Mouse (Mus musculus) MEL (cell line): ENCODE measurements around the gene Six2.

ENCODE experiments used
- BHLHE40 ChIP-seq: IDR thresholded peaks from 2 replicates; pipeline ENCODE4 v1.6.1; 2012; ENCODE audit warnings: low read depth, mild to moderate bottlenecking, inconsistent platforms, low read length, improper control_type of control experiment, borderline replicate concordance
- CTCF ChIP-seq, 3 experiments: IDR thresholded peaks in 2 of 3; conservative IDR thresholded peaks in 1 of 3; 2 replicates each; pipeline ENCODE4 v1.5.1; 2011 to 2012; ENCODE audit warnings: low read length in 3 of 3, low read depth in 2 of 3, mild to moderate bottlenecking in 2 of 3, improper control_type of control experiment in 1 of 3, inconsistent platforms in 1 of 3, mixed read lengths in 1 of 3, moderate library complexity in 1 of 3; ENCODE audit not compliant: control insufficient read depth in 1 of 3, insufficient read depth in 1 of 3, poor library complexity in 1 of 3, severe bottlenecking in 1 of 3
- ELF1 ChIP-seq: IDR thresholded peaks from 2 replicates; pipeline ENCODE4 v1.6.1; 2014; ENCODE audit warnings: low read depth, mild to moderate bottlenecking, inconsistent platforms, low read length, improper control_type of control experiment, moderate library complexity
- ETS1 ChIP-seq: IDR thresholded peaks from 2 replicates; pipeline ENCODE4 v1.6.1; 2012; ENCODE audit warnings: low read depth, mild to moderate bottlenecking, inconsistent platforms, low read length, improper control_type of control experiment, moderate library complexity
- GATA1 ChIP-seq: IDR thresholded peaks from 2 replicates; pipeline ENCODE4 v1.6.1; 2011; ENCODE audit warnings: low read depth, low read length, improper control_type of control experiment
- HCFC1 ChIP-seq: IDR thresholded peaks from 2 replicates; pipeline ENCODE4 v1.6.1; 2012; ENCODE audit warnings: low read depth, mild to moderate bottlenecking, inconsistent platforms, low read length, improper control_type of control experiment, moderate library complexity
- MEF2A ChIP-seq: IDR thresholded peaks from 2 replicates; pipeline ENCODE4 v1.6.1; 2014; ENCODE audit warnings: low read depth, mild to moderate bottlenecking, inconsistent platforms, low read length, improper control_type of control experiment; ENCODE audit not compliant: poor library complexity, insufficient replicate concordance, severe bottlenecking; ENCODE audit errors: extremely low read depth
- POLR2A ChIP-seq, 2 experiments: IDR thresholded peaks; 2 replicates each; pipeline ENCODE4 v1.6.1; 2011 to 2012; ENCODE audit warnings: low read length in 2 of 2, mild to moderate bottlenecking in 2 of 2, control low read depth in 1 of 2, improper control_type of control experiment in 1 of 2, low read depth in 1 of 2, moderate library complexity in 1 of 2; ENCODE audit not compliant: control insufficient read depth in 1 of 2, insufficient read depth in 1 of 2, poor library complexity in 1 of 2
- TBP ChIP-seq: IDR thresholded peaks from 2 replicates; pipeline ENCODE4 v1.8.0; 2011; ENCODE audit warnings: low read depth, low read length, improper control_type of control experiment
- USF1 ChIP-seq: IDR thresholded peaks from 2 replicates; pipeline ENCODE4 v1.6.1; 2014; ENCODE audit warnings: low read depth, mild to moderate bottlenecking, inconsistent platforms, low read length, improper control_type of control experiment, moderate library complexity
- ZC3H11A ChIP-seq: IDR thresholded peaks from 2 replicates; pipeline ENCODE4 v1.6.1; 2012; ENCODE audit warnings: low read depth, mild to moderate bottlenecking, inconsistent platforms, low read length, improper control_type of control experiment

DNA sequence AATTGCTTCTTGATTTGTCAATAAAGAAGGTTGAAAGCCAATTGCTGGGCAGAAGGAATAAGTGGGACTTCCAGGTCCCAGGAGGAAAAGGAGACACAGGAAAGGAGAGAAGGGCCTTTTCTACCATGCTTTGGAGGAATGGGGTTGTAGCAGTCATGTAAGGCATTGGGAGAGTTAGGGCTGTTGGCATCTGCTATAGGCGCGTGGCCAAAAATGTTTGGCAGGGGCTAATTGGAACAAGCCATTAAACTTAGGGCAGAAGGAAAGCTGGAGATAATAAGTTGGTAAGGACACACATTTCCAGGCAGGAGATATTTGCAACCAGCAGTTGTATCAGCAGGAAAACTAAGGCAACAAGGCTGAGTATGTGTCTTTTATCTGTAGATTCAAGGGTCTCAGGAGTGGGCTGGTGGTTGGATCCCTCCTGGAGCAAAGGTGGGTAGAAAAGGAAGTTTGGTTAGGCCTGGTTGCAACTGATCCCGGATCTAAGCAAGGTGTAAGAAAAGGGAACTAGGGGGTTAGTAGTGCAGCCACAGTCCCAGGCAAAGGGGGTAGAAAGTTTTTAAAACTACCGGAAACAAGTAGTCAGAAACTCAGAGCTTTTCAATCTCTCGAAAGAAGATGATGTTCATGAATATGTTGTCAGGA, 40.1 kb upstream of the Six2 start:
- TF ChIP-seq ETS1 (no peak), BHLHE40 (no peak), GATA1 (no peak), TBP (no peak), USF1 (no peak), ZC3H11A (no peak), CTCF (IDR thresholded peaks at IDR 0.05 in 2 of 3, conservative IDR thresholded peaks at IDR 0.05 in 1 of 3; ENCODE audit: control insufficient read depth in 1 of 3, insufficient read depth in 1 of 3, low read depth in 2 of 3, low read length in 3 of 3, poor library complexity in 1 of 3, severe bottlenecking in 1 of 3) (no peak), POLR2A (IDR thresholded peaks at IDR 0.05; ENCODE audit: control insufficient read depth in 1 of 2, insufficient read depth in 1 of 2, low read depth in 1 of 2, low read length in 2 of 2, poor library complexity in 1 of 2) (no peak), HCFC1 (no peak), ELF1 (no peak), MEF2A (no peak)
